Mouse (Mus musculus): ENCODE measurements around the gene Gm28374. TPM values are rescaled to one million over a fixed set of nuclear protein-coding genes. Genes with fewer than 3 reads are reported as not detected.
A peak's percentile ranks its signal among the peaks of the same experiment; 100 is the strongest.
"Not testable (repeated sequence)": the region's sequence is repeated elsewhere in the genome, so short reads cannot be mapped to it uniquely, and the experiment has no call there.

Gm28374 gene
- total RNA-seq, 2 experiments from 2014 or later, result 0.72 to 0.84 TPM

GRCm38 (mm10) chr19:6061641-6062302 is 20.3 kb downstream of the Gm28374 start:
- peak; percentile 57 to 65 for DNase-seq (ENCODE audit: low spot score in 2 of 2)
- intact Hi-C loops (cut with DNase I), result no loop called here

- intact Hi-C loops (cut with DNase I), result no loop called here
- DNase-seq (ENCODE audit: low spot score in 2 of 2), result peak; percentile 93 to 94
Observed at GRCm38 (mm10) chr19:6061021-6061533, 21.0 kb downstream of the Gm28374 start, which contains the start of gene Znhit2. Znhit2 (plus strand) TSS chr19:6061192.

- DNase-seq (ENCODE audit: low spot score in 2 of 2), result no peak
- intact Hi-C loops (cut with DNase I), result no loop called here
Observed at GRCm38 (mm10) chr19:6058966-6059365, 23.1 kb downstream of the Gm28374 start.

GRCm38 (mm10) chr19:6058513-6058912 is 23.5 kb downstream of the Gm28374 start:
- intact Hi-C loops (cut with DNase I), result no loop called here
- DNase-seq (ENCODE audit: low spot score in 2 of 2), result no peak

- peak; percentile 99 for DNase-seq (ENCODE audit: low spot score in 2 of 2)
- intact Hi-C loops (cut with DNase I), result loop anchor here (2.0 kb wide), 1 partner anchor 27 kb away; the partner anchor contains the start of genes Cdca5 and Zfpl1
Observed at GRCm38 (mm10) chr19:6057313-6058096, 24.6 kb downstream of the Gm28374 start, which contains the start of the genes Mrpl49 and Fau. Mrpl49 (minus strand) TSS chr19:6057785. Fau (plus strand) TSS chr19:6057844.

DNA sequence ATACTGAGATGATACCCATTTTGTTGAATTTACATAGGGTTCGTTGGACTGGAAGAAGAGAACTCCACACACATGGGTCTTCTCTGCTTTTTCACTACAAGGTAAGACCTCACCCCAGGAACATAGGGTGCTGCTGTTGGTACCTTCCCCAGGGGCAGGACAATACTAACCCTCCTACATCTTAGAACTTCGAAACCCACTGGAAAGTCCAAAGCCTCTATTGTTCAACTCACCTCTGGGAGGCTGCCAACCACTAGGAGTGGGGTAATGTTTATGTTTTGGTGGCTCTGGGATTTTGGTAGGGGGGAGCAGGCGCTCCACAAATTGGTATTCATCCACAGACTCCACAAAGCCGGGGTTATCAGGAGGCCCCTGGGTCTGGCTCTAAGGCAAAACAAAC is 25.4 kb downstream of the Gm28374 start:
- intact Hi-C loops (cut with DNase I), result loop anchor here (2.0 kb wide), 1 partner anchor 28 kb away; the partner anchor contains the start of genes Cdca5 and Zfpl1
- no peak for DNase-seq (ENCODE audit: low spot score in 2 of 2)

- intact Hi-C loops (cut with DNase I), result loop anchor here (5.0 kb wide), 1 partner anchor 337 kb away; no protein-coding TSS in a partner anchor
- no peak for DNase-seq (ENCODE audit: low spot score in 2 of 2)
Observed at GRCm38 (mm10) chr19:6054296-6054695, 27.8 kb downstream of the Gm28374 start.

DNA sequence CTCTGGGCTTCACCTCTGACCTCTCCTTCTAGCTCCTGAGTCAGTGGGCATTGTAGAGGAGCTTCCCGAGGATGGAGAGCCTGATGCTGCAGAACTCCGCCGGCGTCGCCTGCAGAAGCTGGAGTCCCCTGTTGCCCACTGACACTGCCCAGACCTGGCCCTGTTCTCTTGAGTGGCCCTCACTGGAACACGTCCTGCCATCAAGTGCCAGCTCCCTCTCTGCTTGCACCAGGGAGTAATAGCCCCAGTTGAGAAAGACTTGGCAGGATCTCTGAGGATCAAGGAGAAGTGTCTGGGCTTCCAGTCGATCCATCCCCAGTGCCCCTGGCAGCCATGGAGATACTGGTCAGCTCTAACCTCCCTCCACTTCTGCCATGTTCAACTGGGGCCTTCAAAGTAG is 29.5 kb downstream of the Gm28374 start:
- DNase-seq (ENCODE audit: low spot score in 2 of 2), result no peak
- intact Hi-C loops (cut with DNase I), result loop anchor here (5.0 kb wide), 1 partner anchor 335 kb away; no protein-coding TSS in a partner anchor

DNA sequence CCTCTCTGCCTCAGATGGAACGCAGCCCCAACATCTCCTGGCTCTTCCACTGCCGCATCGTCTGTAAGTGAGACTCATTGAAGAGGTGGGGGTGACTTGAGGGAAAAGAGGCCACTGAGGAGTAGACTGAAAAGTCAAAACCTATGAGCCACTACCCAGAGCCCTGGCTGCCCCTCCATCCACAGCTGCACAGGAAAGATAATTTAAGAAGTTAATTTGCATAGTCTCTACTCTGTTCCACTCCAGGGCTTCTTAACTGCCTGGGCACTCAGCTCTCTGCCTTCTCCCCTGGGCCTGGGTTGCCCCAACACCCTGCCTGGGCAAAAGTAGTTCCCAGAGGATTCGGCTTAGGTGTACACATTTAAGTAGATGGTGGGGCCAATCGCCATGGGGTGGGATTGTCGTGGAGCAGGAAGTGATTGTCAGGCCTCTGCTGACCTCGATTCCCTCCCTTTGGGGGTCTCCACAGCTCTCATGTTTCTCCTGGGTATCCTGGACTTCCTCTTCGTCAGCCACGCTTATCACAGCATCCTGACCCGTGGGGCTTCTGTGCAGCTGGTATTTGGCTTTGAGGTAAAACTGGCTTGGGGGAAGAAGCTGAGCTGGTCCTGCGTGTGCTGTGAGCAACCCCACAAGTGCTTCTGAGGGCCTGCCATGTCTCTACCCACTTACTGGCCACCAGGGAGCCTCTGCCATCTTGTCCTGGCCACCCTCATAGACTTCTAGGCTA is 33.2 kb downstream of the Gm28374 start:
- intact Hi-C loops (cut with DNase I), result no loop called here
- no peak for DNase-seq (ENCODE audit: low spot score in 2 of 2)

- intact Hi-C loops (cut with DNase I), result no loop called here
- DNase-seq (ENCODE audit: low spot score in 2 of 2), result no peak
Observed at GRCm38 (mm10) chr19:6047899-6048166, 34.2 kb downstream of the Gm28374 start.

GRCm38 (mm10) chr19:6047154-6047898 is 34.7 kb downstream of the Gm28374 start:
- intact Hi-C loops (cut with DNase I), result no loop called here
- no peak for DNase-seq (ENCODE audit: low spot score in 2 of 2)

GRCm38 (mm10) chr19:6046294-6047153 is 35.5 kb downstream of the Gm28374 start, which contains the start of gene Syvn1:
Syvn1 (plus strand) TSS chr19:6046576.
- DNase-seq (ENCODE audit: low spot score in 2 of 2), result peak; percentile 92
- intact Hi-C loops (cut with DNase I), result loop anchor here (1.0 kb wide), 1 partner anchor 38 kb away; the partner anchor contains the start of genes Cdca5 and Zfpl1

- intact Hi-C loops (cut with DNase I), result loop anchor here (1.0 to 2.0 kb wide), 2 partner anchors 39 to 81 kb away; partner anchors contain the start of genes Cdca5, Pola2 and Zfpl1
- DNase-seq (ENCODE audit: low spot score in 2 of 2), result no peak
Observed at GRCm38 (mm10) chr19:6045366-6046293, 36.4 kb downstream of the Gm28374 start.

DNA sequence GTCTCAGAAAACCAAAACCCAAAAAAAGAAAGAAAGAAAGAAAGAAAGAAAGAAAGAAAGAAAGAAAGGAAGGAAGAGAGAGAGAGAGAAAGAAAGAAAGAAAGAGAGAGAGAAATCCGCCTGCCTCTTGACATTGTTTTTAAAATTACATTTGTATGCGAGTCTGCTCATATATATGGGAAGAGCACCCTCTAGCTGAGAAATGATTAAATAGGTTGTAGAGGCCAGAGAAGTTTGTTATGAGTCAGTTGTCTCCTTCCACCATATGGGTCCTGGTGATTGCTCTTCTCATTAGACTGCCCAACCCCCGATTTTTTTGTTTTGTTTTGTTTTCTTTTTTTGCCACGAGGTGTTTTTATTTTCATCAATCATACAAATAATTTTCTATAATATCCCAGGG is 38.0 kb downstream of the Gm28374 start:
- DNase-seq (ENCODE audit: low spot score in 2 of 2), result not testable (repeated sequence)
- intact Hi-C loops (cut with DNase I), result loop anchor here (2.0 kb wide), 1 partner anchor 79 kb away; the partner anchor contains the start of gene Pola2

DNA sequence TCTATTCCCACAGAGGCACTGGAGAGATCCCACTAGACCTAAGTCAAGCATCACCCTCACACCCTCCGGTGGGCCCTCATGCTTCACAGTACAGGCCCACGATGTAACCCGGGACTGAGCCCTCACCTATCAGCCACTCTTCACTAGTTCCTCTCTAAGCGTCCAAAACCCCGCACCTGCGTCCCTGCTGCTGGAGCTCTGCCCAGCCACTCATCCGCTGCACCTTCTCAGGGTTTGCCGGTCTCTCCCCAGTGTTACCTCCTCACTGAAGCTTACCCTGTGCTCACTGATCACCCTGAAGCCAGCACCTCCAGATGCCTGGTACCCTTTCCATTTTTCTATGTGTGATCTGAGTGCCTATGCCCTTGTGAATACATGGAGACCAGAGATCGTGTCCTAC is 39.8 kb downstream of the Gm28374 start:
- DNase-seq (ENCODE audit: low spot score in 2 of 2), result no peak
- intact Hi-C loops (cut with DNase I), result no loop called here

GRCm38 (mm10) chr19:6040002-6040401 is 42.1 kb downstream of the Gm28374 start:
- intact Hi-C loops (cut with DNase I), result no loop called here
- no peak for DNase-seq (ENCODE audit: low spot score in 2 of 2)

GRCm38 (mm10) chr19:6038326-6038725 is 43.7 kb downstream of the Gm28374 start:
- no peak for DNase-seq (ENCODE audit: low spot score in 2 of 2)
- intact Hi-C loops (cut with DNase I), result no loop called here
